Comparison of ENCODE assay signal across 9 mouse cellular contexts in genomic region chr4:140033394-140033793, GRCm38 (mm10).
DNase-seq lines count a peak whose midpoint lies in the region; ATAC-seq and TF ChIP-seq lines count a peak whose summit lies in the region.
"Had no signal": no experiment of that assay in that cellular context is flagged by ENCODE, and none has a peak within 500 bp of the region (broad histone marks: within the 10 kb centered on the region; RNA-seq: fewer than 3 reads in every experiment).

No protein-coding gene starts in this region.

- peak in 1 of 2 experiments; percentile 47 for DNase-seq in heart, adult 2 months
- no peak for DNase-seq in heart, adult 8-10 months (ENCODE audit: low spot score)
- peak; percentile 48 to 59 for DNase-seq in right cerebral cortex, adult 2 months (ENCODE audit: low spot score in 2 of 2)
- DNase-seq in right cerebral cortex, postnatal 36 days (ENCODE audit: low spot score in 2 of 2): no peak
- DNase-seq in cerebellum, adult 18-20 months: peak; percentile 74 to 80
- DNase-seq in kidney, postnatal 14 days: peak; percentile 32

- H3K4me3 ChIP-seq in heart, adult 2 months: no peak overlapping the region
- H3K4me3 ChIP-seq in olfactory bulb, adult 2 months (ENCODE audit: insufficient read depth, low read depth, low read length): no peak overlapping the region
- H3K4me3 ChIP-seq: megakaryocyte, embryonic 14.5 days had no signal

- H3K4me1 ChIP-seq in heart, adult 2 months (ENCODE audit: control insufficient read depth, insufficient read depth, low read length): no peaks in the 10 kb centered on the region
- peaks cover 49% of the 10 kb centered on the region for H3K4me1 ChIP-seq in olfactory bulb, adult 2 months (ENCODE audit: control insufficient read depth, insufficient read depth, low read length)
- H3K4me1 ChIP-seq: megakaryocyte, embryonic 14.5 days had no signal

- TF ChIP-seq CTCF in heart, adult 2 months (IDR thresholded peaks at IDR 0.05): peak; percentile 82
- TF ChIP-seq CTCF in olfactory bulb, adult 2 months (IDR thresholded peaks at IDR 0.05; ENCODE audit: insufficient read depth, low read depth, low read length): peak; percentile 84

- TF ChIP-seq POLR2A in heart, adult 2 months (IDR thresholded peaks at IDR 0.05; ENCODE audit: insufficient read depth, low read depth, low read length): no peak
- TF ChIP-seq POLR2A in olfactory bulb, adult 2 months (IDR thresholded peaks at IDR 0.05; ENCODE audit: insufficient read depth, low read depth, low read length): no peak

- H3K9ac ChIP-seq in heart, adult 2 months (ENCODE audit: low read depth, low read length): no peak overlapping the region

- H3K79me2 ChIP-seq in heart, adult 2 months (replicated peaks; ENCODE audit: control insufficient read depth, insufficient read depth, low read length): no peaks in the 10 kb centered on the region

- H3K27me3 ChIP-seq in heart, adult 2 months (ENCODE audit: control insufficient read depth, insufficient read depth, low read length): no peaks in the 10 kb centered on the region; the same call in 1 of the 2 replicates

- no peak overlapping the region for H3K27ac ChIP-seq in heart, adult 2 months
- no peak overlapping the region for H3K27ac ChIP-seq in olfactory bulb, adult 2 months (ENCODE audit: insufficient read depth, low read depth, low read length)

- intact Hi-C loops in heart, adult 2 months (cut with DNase I): no loop called here

- ATAC-seq in inflammation-experienced regulatory T-cells, adult 6 months: no peak

- TF ChIP-seq EP300 in heart, adult 2 months (IDR thresholded peaks at IDR 0.05; ENCODE audit: insufficient read depth, low read depth, low read length): no peak

- 33% methylated on average over 7 of the region's 7 CpGs for WGBS in heart, adult 2 months
- 45% methylated on average over 7 of the region's 7 CpGs for WGBS in olfactory bulb, adult 2 months

- H3K36me3 ChIP-seq in heart, adult 2 months (ENCODE audit: control insufficient read depth, insufficient read depth, low read length): no peaks in the 10 kb centered on the region

Comparison
In these comparisons a context has a peak if more than half of its experiments do, and no peak if none do; other contexts are left out.
1. DNase-seq: peak in right cerebral cortex, adult 2 months (2 of 2), cerebellum, adult 18-20 months (2 of 2) and kidney, postnatal 14 days (single experiment); none in heart, adult 8-10 months (single experiment) and right cerebral cortex, postnatal 36 days (0 of 2).